Mouse (Mus musculus): ENCODE results near the gene Wnt5a. TPM values are rescaled to one million over a fixed set of nuclear protein-coding genes. Genes with fewer than 3 reads are reported as not detected.

The Wnt5a gene
- polyA plus RNA-seq, 1 experiment from 2014 or later = 13.4 TPM

DNA sequence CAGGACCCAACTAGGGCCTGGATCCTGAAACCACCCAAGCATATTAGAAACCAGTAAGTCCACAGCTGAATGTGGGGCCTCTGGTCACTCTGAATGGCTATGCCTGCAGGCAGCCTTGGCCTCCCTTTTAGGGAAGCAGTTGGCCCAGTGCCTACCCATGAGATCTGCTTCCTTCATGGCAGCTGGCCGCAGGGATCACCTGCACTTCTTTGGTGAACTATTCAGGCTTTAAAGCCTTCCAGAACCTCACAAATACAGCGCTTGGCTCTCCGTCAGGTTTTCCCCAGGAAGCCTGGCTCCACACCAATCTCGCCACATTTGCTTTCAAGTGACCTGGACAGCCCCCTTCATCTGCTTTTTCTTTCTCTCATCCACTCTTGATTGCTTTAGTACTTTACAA lies 31.3 kb downstream of the Wnt5a start:
- no peak overlapping the region for H3K4me2 ChIP-seq (ENCODE audit: low read length)
- H3K36me3 ChIP-seq (ENCODE audit: control insufficient read depth, insufficient read depth, low read length) = no peaks in the 10 kb centered on the region
- H3K9me3 ChIP-seq (replicated peaks; ENCODE audit: control insufficient read depth, low read length, poor library complexity, severe bottlenecking) = no peaks in the 10 kb centered on the region
- no peak overlapping the region for H3K27ac ChIP-seq (ENCODE audit: low read length)
- ATAC-seq = no peak
- no peaks in the 10 kb centered on the region for H3K4me1 ChIP-seq (ENCODE audit: control insufficient read depth, insufficient read depth, low read length)
- 59% methylated on average over 4 of the region's 4 CpGs for WGBS
- no peak overlapping the region for H3K4me3 ChIP-seq (ENCODE audit: low read depth, low read length)
- no peaks in the 10 kb centered on the region for H3K27me3 ChIP-seq (ENCODE audit: control insufficient read depth, insufficient read depth, low read depth, low read length)
- H3K9ac ChIP-seq (ENCODE audit: low read depth, low read length) = no peak overlapping the region

GRCm38 (mm10) chr14:28539577-28539976 lies 35.0 kb downstream of the Wnt5a start:
- Histone ChIP-seq H3K9me3 (replicated peaks; ENCODE audit: control insufficient read depth, low read length, poor library complexity, severe bottlenecking) (no peaks in the 10 kb centered on the region), H3K4me3 (ENCODE audit: low read depth, low read length) (no peak overlapping the region), H3K36me3 (ENCODE audit: control insufficient read depth, insufficient read depth, low read length) (no peaks in the 10 kb centered on the region), H3K4me1 (ENCODE audit: control insufficient read depth, insufficient read depth, low read length) (no peaks in the 10 kb centered on the region), H3K27me3 (ENCODE audit: control insufficient read depth, insufficient read depth, low read depth, low read length) (no peaks in the 10 kb centered on the region), H3K4me2 (ENCODE audit: low read length) (no peak overlapping the region), H3K9ac (ENCODE audit: low read depth, low read length) (no peak overlapping the region), H3K27ac (ENCODE audit: low read length) (no peak overlapping the region)
- no peak for ATAC-seq
- WGBS = 87% methylated on average over 6 of the region's 6 CpGs

DNA sequence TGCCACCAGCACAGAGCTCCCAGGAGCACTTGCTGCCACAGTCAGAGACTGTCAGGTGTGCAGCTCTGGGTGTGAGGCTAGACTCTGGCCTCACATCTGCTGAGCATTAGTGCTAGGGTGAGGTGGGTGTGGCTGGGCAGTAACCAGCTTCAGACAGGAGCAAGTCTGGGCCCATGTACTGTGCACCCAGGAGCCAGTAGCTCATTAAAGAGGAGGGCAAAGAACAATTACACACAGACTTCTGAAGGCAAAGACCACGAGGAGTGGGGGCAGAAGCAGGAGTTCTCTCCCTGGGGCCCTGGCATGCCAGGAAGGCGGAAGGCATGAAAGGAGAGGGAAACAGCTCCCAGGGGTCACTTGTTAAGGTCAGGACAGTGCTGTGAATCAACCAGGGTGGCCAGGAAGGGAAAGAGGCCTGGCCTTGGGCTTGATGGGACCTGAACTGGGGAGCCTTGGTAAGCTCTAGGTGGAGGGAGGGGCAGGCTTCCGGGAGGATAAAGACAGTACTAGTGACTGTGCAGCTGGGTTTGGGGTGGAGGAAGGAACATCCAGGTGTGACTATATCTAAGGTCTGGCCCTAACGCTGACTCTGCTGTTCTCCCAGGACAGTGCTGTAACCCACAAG lies 37.7 kb downstream of the Wnt5a start:
- no peak overlapping the region for H3K27ac ChIP-seq (ENCODE audit: low read length)
- H3K4me3 ChIP-seq (ENCODE audit: low read depth, low read length) = no peak overlapping the region
- H3K9me3 ChIP-seq (replicated peaks; ENCODE audit: control insufficient read depth, low read length, poor library complexity, severe bottlenecking) = no peaks in the 10 kb centered on the region
- 56% methylated on average over 4 of the region's 4 CpGs for WGBS
- H3K9ac ChIP-seq (ENCODE audit: low read depth, low read length) = no peak overlapping the region
- H3K27me3 ChIP-seq (ENCODE audit: control insufficient read depth, insufficient read depth, low read depth, low read length) = no peaks in the 10 kb centered on the region
- H3K36me3 ChIP-seq (ENCODE audit: control insufficient read depth, insufficient read depth, low read length) = no peaks in the 10 kb centered on the region
- no peaks in the 10 kb centered on the region for H3K4me1 ChIP-seq (ENCODE audit: control insufficient read depth, insufficient read depth, low read length)
- no peak overlapping the region for H3K4me2 ChIP-seq (ENCODE audit: low read length)
- no peak for ATAC-seq

DNA sequence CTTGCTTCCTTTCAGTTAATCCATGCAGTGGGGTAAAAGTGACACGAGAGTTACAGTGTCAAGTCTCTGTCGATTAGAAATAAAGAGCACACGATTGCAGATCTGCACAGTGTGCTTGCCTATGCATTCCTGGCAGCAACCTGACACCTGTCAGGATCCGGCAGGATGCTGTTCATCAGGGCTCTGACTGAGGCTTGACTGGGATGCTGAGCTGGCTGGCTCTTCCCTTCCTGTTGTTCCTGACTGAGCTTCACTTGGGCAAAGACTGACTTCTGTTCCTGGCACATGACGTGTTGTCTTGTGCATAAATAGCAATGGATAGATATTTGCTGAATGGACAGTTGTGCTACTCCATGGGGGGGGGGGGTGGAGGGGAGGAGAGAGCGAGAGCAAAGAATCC lies 57.3 kb downstream of the Wnt5a start:
- Histone ChIP-seq H3K9me3 (replicated peaks; ENCODE audit: control insufficient read depth, low read length, poor library complexity, severe bottlenecking) (no peaks in the 10 kb centered on the region; the same call in 1 of the 2 replicates), H3K27ac (ENCODE audit: low read length) (no peak overlapping the region), H3K4me3 (ENCODE audit: low read depth, low read length) (no peak overlapping the region), H3K36me3 (ENCODE audit: control insufficient read depth, insufficient read depth, low read length) (no peaks in the 10 kb centered on the region), H3K4me2 (ENCODE audit: low read length) (no peak overlapping the region), H3K9ac (ENCODE audit: low read depth, low read length) (no peak overlapping the region), H3K4me1 (ENCODE audit: control insufficient read depth, insufficient read depth, low read length) (no peaks in the 10 kb centered on the region), H3K27me3 (ENCODE audit: control insufficient read depth, insufficient read depth, low read depth, low read length) (no peaks in the 10 kb centered on the region)
- WGBS = 74% methylated on average over 6 of the region's 6 CpGs
- ATAC-seq = no peak
